Mouse (Mus musculus): ENCODE data around the gene Efemp2.

Efemp2 gene

GRCm38 (mm10) chr19:5451766-5452165 is 22.0 kb upstream of the Efemp2 start:
- DNase-seq (ENCODE audit: low read depth, low spot score), result no peak

- DNase-seq (ENCODE audit: low read depth, low spot score), result peak; percentile 7
Observed at GRCm38 (mm10) chr19:5455037-5455436, 18.7 kb upstream of the Efemp2 start.

GRCm38 (mm10) chr19:5455568-5455967 is 18.2 kb upstream of the Efemp2 start:
- peak; percentile 31 for DNase-seq (ENCODE audit: low read depth, low spot score)

GRCm38 (mm10) chr19:5456241-5456921 is 17.4 kb upstream of the Efemp2 start:
- peak; percentile 31 for DNase-seq (ENCODE audit: low read depth, low spot score)

- DNase-seq (ENCODE audit: low read depth, low spot score), result peak; percentile 98
Observed at GRCm38 (mm10) chr19:5456922-5457745, 16.6 kb upstream of the Efemp2 start.

- peak; percentile 52 for DNase-seq (ENCODE audit: low read depth, low spot score)
Observed at GRCm38 (mm10) chr19:5457746-5458442, 15.9 kb upstream of the Efemp2 start, which contains the start of gene Ccdc85b. Ccdc85b (minus strand) TSS chr19:5457894.

GRCm38 (mm10) chr19:5459019-5459418 is 14.7 kb upstream of the Efemp2 start:
- peak; percentile 88 for DNase-seq (ENCODE audit: low read depth, low spot score)

GRCm38 (mm10) chr19:5459896-5460295 is 13.9 kb upstream of the Efemp2 start:
- peak; percentile 51 for DNase-seq (ENCODE audit: low read depth, low spot score)

GRCm38 (mm10) chr19:5460465-5460911 is 13.3 kb upstream of the Efemp2 start, which contains the start of gene Fibp:
Fibp (plus strand) TSS chr19:5460615.
- DNase-seq (ENCODE audit: low read depth, low spot score), result peak; percentile 95

GRCm38 (mm10) chr19:5461411-5461810 is 12.3 kb upstream of the Efemp2 start:
- DNase-seq (ENCODE audit: low read depth, low spot score), result peak; percentile 0

- DNase-seq (ENCODE audit: low read depth, low spot score), result no peak
Observed at GRCm38 (mm10) chr19:5463212-5463611, 10.5 kb upstream of the Efemp2 start.

- DNase-seq (ENCODE audit: low read depth, low spot score), result peak; percentile 77
Observed at GRCm38 (mm10) chr19:5463791-5464562, 9.8 kb upstream of the Efemp2 start.

GRCm38 (mm10) chr19:5465037-5465436 is 8.7 kb upstream of the Efemp2 start:
- no peak for DNase-seq (ENCODE audit: low read depth, low spot score)

GRCm38 (mm10) chr19:5466916-5467500 is 6.7 kb upstream of the Efemp2 start:
- no peak for DNase-seq (ENCODE audit: low read depth, low spot score)

GRCm38 (mm10) chr19:5468374-5468773 is 5.4 kb upstream of the Efemp2 start, which contains the start of gene Ctsw:
Ctsw (minus strand) TSS chr19:5468507.
- DNase-seq (ENCODE audit: low read depth, low spot score), result no peak

- no peak for DNase-seq (ENCODE audit: low read depth, low spot score)
Observed at GRCm38 (mm10) chr19:5471846-5472245, 1.9 kb upstream of the Efemp2 start.

GRCm38 (mm10) chr19:5472857-5473256 is 897 bp upstream of the Efemp2 start:
- no peak for DNase-seq (ENCODE audit: low read depth, low spot score)

GRCm38 (mm10) chr19:5474281-5475068 is 721 bp downstream of the Efemp2 start:
- DNase-seq (ENCODE audit: low read depth, low spot score), result peak; percentile 65

- DNase-seq (ENCODE audit: low read depth, low spot score), result peak; percentile 61
Observed at GRCm38 (mm10) chr19:5475069-5475714, 1.4 kb downstream of the Efemp2 start.

Data from brain, adult 2 months (tissue).